Mouse (Mus musculus) testis, adult 2 months (tissue): ENCODE data around the gene Armcx4. TPM values are rescaled to one million over a fixed set of nuclear protein-coding genes. Genes with fewer than 3 reads are reported as not detected.

Source experiments
- H3K27ac ChIP-seq: fragments of 200-500 bp; 2 replicates; pipeline ENCODE4 v1.5.1; 2012; ENCODE audit warnings: low read depth, low read length; ENCODE audit not compliant: control insufficient read depth, insufficient read depth
- H3K27me3 ChIP-seq: fragments of 200-500 bp; 2 replicates; pipeline ENCODE4 v1.6.1; 2012; ENCODE audit warnings: mild to moderate bottlenecking, low read length, moderate library complexity; ENCODE audit not compliant: control insufficient read depth, insufficient read depth
- H3K36me3 ChIP-seq: fragments of 200-500 bp; 2 replicates; pipeline ENCODE4 v1.6.1; 2012; ENCODE audit warnings: mild to moderate bottlenecking, low read length; ENCODE audit not compliant: control insufficient read depth, insufficient read depth
- H3K4me1 ChIP-seq: fragments of 200-500 bp; 2 replicates; pipeline ENCODE4 v1.6.1; 2012; ENCODE audit warnings: low read length; ENCODE audit not compliant: control insufficient read depth, insufficient read depth
- H3K4me3 ChIP-seq: fragments of 200-500 bp; 2 replicates; pipeline ENCODE4 v1.5.1; 2012; ENCODE audit warnings: low read depth, mild to moderate bottlenecking, low read length, moderate library complexity, mixed read lengths; ENCODE audit not compliant: control insufficient read depth
- CTCF ChIP-seq: fragments of 200-500 bp; IDR thresholded peaks from 2 replicates; pipeline ENCODE4 v1.5.1; 2012; ENCODE audit warnings: low read depth, mild to moderate bottlenecking, inconsistent platforms, low read length, moderate library complexity; ENCODE audit not compliant: control insufficient read depth, insufficient read depth, insufficient replicate concordance
- POLR2A ChIP-seq: fragments of 200-500 bp; IDR thresholded peaks from 2 replicates; pipeline ENCODE4 v1.6.1; 2012; ENCODE audit warnings: low read depth, mild to moderate bottlenecking, inconsistent platforms, low read length, moderate library complexity; ENCODE audit not compliant: control insufficient read depth
- polyA plus RNA-seq: library from polyadenylated mRNA; depleted of rRNA; stranded (reverse); fragments of >200 nt; gene quantifications from 2 replicates; pipeline ENCODE4 v1.2.3, GENCODE M21; 2012; rRNA removed

Armcx4 gene
- 0.17 and 0.28 TPM in 2 replicates for polyA plus RNA-seq

- Histone ChIP-seq H3K4me3 (peak within 1 kb of the TSS; percentile 58), H3K4me1 (no peaks in the 10 kb centered on the region), H3K27ac (peak within 1 kb of the TSS; percentile 29; the same call in 1 of the 2 replicates), H3K27me3 (no peaks in the 10 kb centered on the region), H3K36me3 (no peaks in the 10 kb centered on the region)
- TF ChIP-seq POLR2A, result no peak
- TF ChIP-seq CTCF, result no peak
These were observed at the start of gene Armcx4 for GRCm38 (mm10) chrX:134686267-134686666. Gene Armcx4 (plus strand): TSS chrX:134686519.

- H3K4me1 ChIP-seq, result no peaks in the 10 kb centered on the region
- no peaks in the 10 kb centered on the region for H3K27me3 ChIP-seq
- TF ChIP-seq POLR2A, result no peak
- TF ChIP-seq CTCF, result no peak
- H3K4me3 ChIP-seq, result no peak overlapping the region
- H3K36me3 ChIP-seq, result no peaks in the 10 kb centered on the region
- no peak overlapping the region for H3K27ac ChIP-seq
These were observed 45.1 kb upstream of the Armcx4 start for GRCm38 (mm10) chrX:134641000-134641760.

GRCm38 (mm10) chrX:134646338-134646737, 40.0 kb upstream of the Armcx4 start:
- no peak for TF ChIP-seq POLR2A
- no peak for TF ChIP-seq CTCF
- Histone ChIP-seq H3K36me3 (no peaks in the 10 kb centered on the region), H3K4me1 (no peaks in the 10 kb centered on the region), H3K27ac (no peak overlapping the region), H3K27me3 (no peaks in the 10 kb centered on the region), H3K4me3 (no peak overlapping the region)

GRCm38 (mm10) chrX:134647421-134647820, 38.9 kb upstream of the Armcx4 start:
- H3K27ac ChIP-seq, result no peak overlapping the region
- H3K4me3 ChIP-seq, result no peak overlapping the region
- no peak for TF ChIP-seq POLR2A
- no peak for TF ChIP-seq CTCF
- H3K4me1 ChIP-seq, result no peaks in the 10 kb centered on the region
- no peaks in the 10 kb centered on the region for H3K27me3 ChIP-seq
- H3K36me3 ChIP-seq, result no peaks in the 10 kb centered on the region

GRCm38 (mm10) chrX:134648031-134648692, 38.2 kb upstream of the Armcx4 start:
- Histone ChIP-seq H3K27me3 (no peaks in the 10 kb centered on the region), H3K4me3 (no peak overlapping the region), H3K4me1 (no peaks in the 10 kb centered on the region), H3K36me3 (no peaks in the 10 kb centered on the region), H3K27ac (no peak overlapping the region)
- no peak for TF ChIP-seq POLR2A
- TF ChIP-seq CTCF, result no peak

GRCm38 (mm10) chrX:134652061-134652460, 34.3 kb upstream of the Armcx4 start:
- H3K4me3 ChIP-seq, result no peak overlapping the region
- H3K27me3 ChIP-seq, result no peaks in the 10 kb centered on the region
- no peaks in the 10 kb centered on the region for H3K36me3 ChIP-seq
- no peak overlapping the region for H3K27ac ChIP-seq
- no peaks in the 10 kb centered on the region for H3K4me1 ChIP-seq
- TF ChIP-seq POLR2A (no peak), CTCF (no peak)

GRCm38 (mm10) chrX:134661586-134661985, 24.7 kb upstream of the Armcx4 start:
- H3K27me3 ChIP-seq, result no peaks in the 10 kb centered on the region
- TF ChIP-seq CTCF (no peak), POLR2A (no peak)
- H3K4me1 ChIP-seq, result no peaks in the 10 kb centered on the region
- H3K4me3 ChIP-seq, result no peak overlapping the region
- H3K36me3 ChIP-seq, result no peaks in the 10 kb centered on the region
- no peak overlapping the region for H3K27ac ChIP-seq
